Mouse (Mus musculus) adrenal gland, postnatal 14 days (tissue): Measurements from ENCODE around the gene Kif6. TPM values are rescaled to one million over a fixed set of nuclear protein-coding genes. Genes with fewer than 3 reads are reported as not detected.
A peak's percentile ranks its signal among the peaks of the same experiment; 100 is the strongest.

Experiments
- DNase-seq: peaks from one replicate; pipeline ENCODE4 v3.0.0; 2021; ENCODE audit warnings: mixed read lengths
- total RNA-seq: library from RNA; stranded (reverse); gene quantifications from 2 replicates; pipeline ENCODE4 v1.2.3, GENCODE M21; 2021

Kif6 gene
- total RNA-seq, 1 experiment from 2014 or later = 0.26 TPM

GRCm38 (mm10) chr17:49738351-49738750, 123.4 kb downstream of the Kif6 start:
- DNase-seq = peak; percentile 29

- DNase-seq = no peak
Observed at GRCm38 (mm10) chr17:49739896-49740679, 125.2 kb downstream of the Kif6 start.

- DNase-seq = peak; percentile 23
Observed at GRCm38 (mm10) chr17:49741172-49741571, 126.2 kb downstream of the Kif6 start.

- DNase-seq = no peak
Observed at GRCm38 (mm10) chr17:49741927-49742326, 127.0 kb downstream of the Kif6 start.

- DNase-seq = no peak
Observed at GRCm38 (mm10) chr17:49743580-49744463, 128.9 kb downstream of the Kif6 start.

- DNase-seq = no peak
Observed at GRCm38 (mm10) chr17:49750889-49751324, 136.0 kb downstream of the Kif6 start.

GRCm38 (mm10) chr17:49753874-49754273, 138.9 kb downstream of the Kif6 start:
- DNase-seq = no peak

GRCm38 (mm10) chr17:49756862-49757261, 141.9 kb downstream of the Kif6 start:
- peak; percentile 31 for DNase-seq

- no peak for DNase-seq
Observed at GRCm38 (mm10) chr17:49759047-49759446, 144.1 kb downstream of the Kif6 start.

- no peak for DNase-seq
Observed at GRCm38 (mm10) chr17:49761260-49761659, 146.3 kb downstream of the Kif6 start.

GRCm38 (mm10) chr17:49761838-49762237, 146.9 kb downstream of the Kif6 start:
- DNase-seq = no peak

- no peak for DNase-seq
Observed at GRCm38 (mm10) chr17:49764963-49765362, 150.0 kb downstream of the Kif6 start.

GRCm38 (mm10) chr17:49767717-49768370, 152.9 kb downstream of the Kif6 start:
- no peak for DNase-seq

GRCm38 (mm10) chr17:49771703-49772315, 156.9 kb downstream of the Kif6 start:
- no peak for DNase-seq

GRCm38 (mm10) chr17:49777115-49777839, 162.3 kb downstream of the Kif6 start:
- DNase-seq = no peak

- DNase-seq = no peak
Observed at GRCm38 (mm10) chr17:49779066-49779465, 164.1 kb downstream of the Kif6 start.

GRCm38 (mm10) chr17:49779576-49779975, 164.6 kb downstream of the Kif6 start:
- peak; percentile 73 for DNase-seq

GRCm38 (mm10) chr17:49785851-49786250, 170.9 kb downstream of the Kif6 start:
- DNase-seq = no peak

GRCm38 (mm10) chr17:49787351-49787750, 172.4 kb downstream of the Kif6 start:
- DNase-seq = no peak

- no peak for DNase-seq
Observed at GRCm38 (mm10) chr17:49788187-49788974, 173.4 kb downstream of the Kif6 start.

- DNase-seq = no peak
Observed at GRCm38 (mm10) chr17:49791546-49791945, 176.6 kb downstream of the Kif6 start.
